Mouse (Mus musculus): Measurements from ENCODE around the gene BC049715. TPM values are rescaled to one million over a fixed set of nuclear protein-coding genes. Genes with fewer than 3 reads are reported as not detected.
"Not testable (repeated sequence)": the region's sequence is repeated elsewhere in the genome, so short reads cannot be mapped to it uniquely, and the experiment has no call there.

BC049715 gene
- total RNA-seq, 4 experiments from 2014 or later, result 0.51 to 1.3 (median 0.97) TPM

GRCm38 (mm10) chr6:136852348-136852747 is 24.9 kb downstream of the BC049715 start:
- no peak for DNase-seq

- no peak for DNase-seq
Measured at GRCm38 (mm10) chr6:136852762-136853161, 25.3 kb downstream of the BC049715 start.

GRCm38 (mm10) chr6:136854361-136854781 is 26.9 kb downstream of the BC049715 start:
- no peak for DNase-seq

- no peak for DNase-seq
Measured at GRCm38 (mm10) chr6:136855183-136855582, 27.8 kb downstream of the BC049715 start.

GRCm38 (mm10) chr6:136856071-136856636 is 28.7 kb downstream of the BC049715 start:
- peak; percentile 26 for DNase-seq

GRCm38 (mm10) chr6:136857186-136857872 is 29.9 kb downstream of the BC049715 start, which contains the start of gene Art4:
Gene Art4, minus strand, starts transcription at chr6:136857733.
- peak; percentile 18 for DNase-seq

- peak; percentile 26 for DNase-seq
Measured at GRCm38 (mm10) chr6:136857873-136858260, 30.4 kb downstream of the BC049715 start.

- no peak for DNase-seq
Measured at GRCm38 (mm10) chr6:136858420-136858819, 31.0 kb downstream of the BC049715 start.

GRCm38 (mm10) chr6:136861020-136861419 is 33.6 kb downstream of the BC049715 start:
- DNase-seq, result no peak

- no peak for DNase-seq
Measured at GRCm38 (mm10) chr6:136865360-136865759, 37.9 kb downstream of the BC049715 start.

GRCm38 (mm10) chr6:136866150-136866549 is 38.7 kb downstream of the BC049715 start:
- DNase-seq, result no peak

GRCm38 (mm10) chr6:136868921-136869320 is 41.5 kb downstream of the BC049715 start:
- DNase-seq, result no peak

GRCm38 (mm10) chr6:136874599-136874998 is 47.2 kb downstream of the BC049715 start:
- no peak for DNase-seq

- DNase-seq, result no peak
Measured at GRCm38 (mm10) chr6:136875670-136876069, 48.2 kb downstream of the BC049715 start, which contains the start of gene Mgp. Gene Mgp, minus strand, starts transcription at chr6:136875823.

GRCm38 (mm10) chr6:136881678-136882077 is 54.3 kb downstream of the BC049715 start:
- no peak for DNase-seq

- DNase-seq, result no peak
Measured at GRCm38 (mm10) chr6:136883431-136883915, 56.0 kb downstream of the BC049715 start.

GRCm38 (mm10) chr6:136883961-136884360 is 56.5 kb downstream of the BC049715 start:
- no peak for DNase-seq

GRCm38 (mm10) chr6:136884766-136885165 is 57.3 kb downstream of the BC049715 start:
- DNase-seq, result not testable (repeated sequence)

GRCm38 (mm10) chr6:136887854-136888253 is 60.4 kb downstream of the BC049715 start:
- DNase-seq, result peak; percentile 69

GRCm38 (mm10) chr6:136889067-136889466 is 61.6 kb downstream of the BC049715 start:
- DNase-seq, result peak; percentile 59

- no peak for DNase-seq
Measured at GRCm38 (mm10) chr6:136889554-136889953, 62.1 kb downstream of the BC049715 start.
